Mouse (Mus musculus) liver, embryonic 11.5 days (tissue): ENCODE data around the gene Cebpg. TPM values are rescaled to one million over a fixed set of nuclear protein-coding genes. Genes with fewer than 3 reads are reported as not detected.

Experiments used
- ATAC-seq: fragments of 200-750 bp; cut with Nextera tagmentation; replicated peaks from 2 replicates; pipeline ENCODE4 v1.8.0; 2017; ENCODE audit warnings: moderate number of reproducible peaks, mild to moderate bottlenecking, moderate TSS enrichment, moderate library complexity; ENCODE audit not compliant: low FRiP score
- DNase-seq: peaks from one replicate; pipeline ENCODE4 v3.0.0-alpha.2; 2017; ENCODE audit warnings: low spot score
- H3K27ac ChIP-seq: fragments of 300-500 bp; sonication (generic); 2 replicates; pipeline ENCODE4 v1.5.1; 2014; ENCODE audit warnings: mild to moderate bottlenecking, low read depth, low read length, control low read depth
- H3K27me3 ChIP-seq: fragments of 300-500 bp; sonication (generic); replicated peaks from 2 replicates; pipeline ENCODE4 v1.6.1; 2014; ENCODE audit warnings: low read length, mixed read lengths; ENCODE audit not compliant: control insufficient read depth, insufficient read depth
- H3K36me3 ChIP-seq: fragments of 300-500 bp; sonication (generic); 2 replicates; pipeline ENCODE4 v1.6.1; 2014; ENCODE audit warnings: mild to moderate bottlenecking, low read length, moderate library complexity, mixed read lengths; ENCODE audit not compliant: control insufficient read depth, insufficient read depth
- H3K4me1 ChIP-seq: fragments of 300-500 bp; sonication (generic); replicated peaks from 2 replicates; pipeline ENCODE4 v1.6.1; 2014; ENCODE audit warnings: low read length, mixed read lengths; ENCODE audit not compliant: control insufficient read depth, insufficient read depth
- H3K4me2 ChIP-seq: fragments of 300-500 bp; sonication (generic); 2 replicates; pipeline ENCODE4 v1.6.1; 2014; ENCODE audit warnings: mild to moderate bottlenecking, control low read depth, moderate library complexity
- H3K4me3 ChIP-seq: fragments of 300-500 bp; sonication (generic); 2 replicates; pipeline ENCODE4 v1.5.1; 2014; ENCODE audit warnings: low read depth, low read length, control low read depth
- H3K9ac ChIP-seq: fragments of 300-500 bp; sonication (generic); 2 replicates; pipeline ENCODE4 v1.6.1; 2014; ENCODE audit warnings: low read depth, low read length, control low read depth
- H3K9me3 ChIP-seq: fragments of 300-500 bp; sonication (generic); 2 replicates; pipeline ENCODE4 v1.6.1; 2016; ENCODE audit warnings: low read length, inconsistent platforms, mixed read lengths; ENCODE audit not compliant: control insufficient read depth
- WGBS: fragments of 180-500 bp; shearing (Covaris S2); extraction: QIAGEN DNeasy Blood & Tissue Kit; methylation state at CpG from one replicate; pipeline ENCODE4 v1.1.7; 2014; 5-methylcytosine and 5-hydroxymethylcytosine counted together
- polyA plus RNA-seq: library from polyadenylated mRNA; unstranded; fragments of >200 nt; fragmentation: Nextera tagmentation; extraction: Ambion mirVana; gene quantifications from 2 replicates; pipeline ENCODE4 v1.2.1, GENCODE M21; 2014

Cebpg gene
- polyA plus RNA-seq, 1 experiment from 2014 or later: 26.2 TPM

- 94% methylated on average over 10 of the region's 10 CpGs for WGBS
- ATAC-seq: no peak
- no peak overlapping the region for H3K4me3 ChIP-seq
- H3K4me2 ChIP-seq: no peak overlapping the region
- H3K9ac ChIP-seq: no peak overlapping the region
- DNase-seq: no peak
- no peaks in the 10 kb centered on the region for H3K9me3 ChIP-seq
- H3K4me1 ChIP-seq: no peaks in the 10 kb centered on the region
- no peak overlapping the region for H3K27ac ChIP-seq
- peaks cover 17% of the 10 kb centered on the region for H3K36me3 ChIP-seq
- no peaks in the 10 kb centered on the region for H3K27me3 ChIP-seq
Observed at GRCm38 (mm10) chr7:35043266-35043817, 13.0 kb downstream of the Cebpg start.

DNA sequence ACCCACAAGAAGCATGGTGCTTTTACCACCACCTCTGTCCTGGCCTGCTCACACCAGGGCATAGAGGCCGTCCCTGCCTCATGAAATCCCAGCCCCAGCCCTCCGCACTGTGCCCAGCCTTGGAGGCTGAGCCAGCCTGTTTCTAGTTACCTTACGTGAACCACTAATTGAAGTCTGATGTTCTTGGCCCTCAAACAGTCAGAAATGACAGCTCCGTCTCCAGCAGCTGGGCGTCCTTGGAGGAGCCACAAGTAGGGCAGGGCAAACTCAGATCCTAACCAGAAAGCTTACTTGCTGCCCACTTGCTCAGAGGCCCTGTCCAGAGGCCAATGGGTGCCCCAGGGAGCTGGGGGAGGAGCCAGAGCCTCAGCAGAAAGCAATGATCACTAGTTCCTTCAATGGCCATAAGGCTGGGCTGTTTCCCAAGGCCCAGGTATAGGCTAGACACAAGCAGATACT, 13.6 kb downstream of the Cebpg start:
- H3K27me3 ChIP-seq: no peaks in the 10 kb centered on the region
- H3K27ac ChIP-seq: no peak overlapping the region

DNA sequence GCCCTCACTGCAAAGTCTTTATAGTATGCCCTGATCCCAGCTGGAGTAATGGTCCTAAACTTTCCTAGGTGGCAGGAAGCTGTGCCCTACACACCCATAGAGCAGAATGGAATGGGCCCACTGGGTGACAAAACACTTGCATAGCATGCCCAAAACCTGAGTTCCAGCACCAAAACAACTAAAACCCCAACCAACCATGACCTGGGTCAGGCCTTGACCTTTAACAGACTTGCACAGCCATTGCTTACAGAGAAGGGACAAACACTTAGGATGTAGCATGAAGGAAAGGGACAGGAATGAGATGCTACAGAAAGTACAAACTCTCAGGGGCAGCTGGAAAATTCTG, 14.2 kb downstream of the Cebpg start:
- Histone ChIP-seq H3K4me3 (no peak overlapping the region), H3K9ac (no peak overlapping the region), H3K36me3 (peaks cover 17% of the 10 kb centered on the region), H3K9me3 (no peaks in the 10 kb centered on the region), H3K27me3 (no peaks in the 10 kb centered on the region), H3K27ac (no peak overlapping the region), H3K4me2 (no peak overlapping the region), H3K4me1 (no peaks in the 10 kb centered on the region)
- ATAC-seq: no peak
- no peak for DNase-seq

More for the DNA sequence above, 13.6 kb downstream of the Cebpg start:
- H3K9me3 ChIP-seq: no peaks in the 10 kb centered on the region
- 90% methylated on average over 5 of the region's 5 CpGs for WGBS
- no peaks in the 10 kb centered on the region for H3K4me1 ChIP-seq
- peaks cover 17% of the 10 kb centered on the region for H3K36me3 ChIP-seq
- no peak overlapping the region for H3K4me2 ChIP-seq
- no peak overlapping the region for H3K4me3 ChIP-seq
- ATAC-seq (no peak), DNase-seq (no peak)
- H3K9ac ChIP-seq: no peak overlapping the region

GRCm38 (mm10) chr7:35041286-35042208, 14.8 kb downstream of the Cebpg start:
- H3K36me3 ChIP-seq: peaks cover 17% of the 10 kb centered on the region
- no peaks in the 10 kb centered on the region for H3K9me3 ChIP-seq
- H3K4me2 ChIP-seq: no peak overlapping the region
- H3K4me1 ChIP-seq: no peaks in the 10 kb centered on the region
- no peak overlapping the region for H3K4me3 ChIP-seq
- ATAC-seq: no peak
- H3K9ac ChIP-seq: no peak overlapping the region
- DNase-seq: no peak
- WGBS: 71% methylated on average over 2 of the region's 2 CpGs
- H3K27ac ChIP-seq: no peak overlapping the region
- H3K27me3 ChIP-seq: no peaks in the 10 kb centered on the region

- Histone ChIP-seq H3K4me1 (peaks cover 4% of the 10 kb centered on the region), H3K4me3 (no peak overlapping the region), H3K4me2 (no peak overlapping the region), H3K9me3 (no peaks in the 10 kb centered on the region), H3K36me3 (peaks cover 17% of the 10 kb centered on the region), H3K27ac (no peak overlapping the region), H3K27me3 (no peaks in the 10 kb centered on the region), H3K9ac (no peak overlapping the region)
- 88% methylated on average over 9 of the region's 9 CpGs for WGBS
- DNase-seq: no peak
- ATAC-seq: no peak
Observed at GRCm38 (mm10) chr7:35040176-35040972, 16.0 kb downstream of the Cebpg start.

DNA sequence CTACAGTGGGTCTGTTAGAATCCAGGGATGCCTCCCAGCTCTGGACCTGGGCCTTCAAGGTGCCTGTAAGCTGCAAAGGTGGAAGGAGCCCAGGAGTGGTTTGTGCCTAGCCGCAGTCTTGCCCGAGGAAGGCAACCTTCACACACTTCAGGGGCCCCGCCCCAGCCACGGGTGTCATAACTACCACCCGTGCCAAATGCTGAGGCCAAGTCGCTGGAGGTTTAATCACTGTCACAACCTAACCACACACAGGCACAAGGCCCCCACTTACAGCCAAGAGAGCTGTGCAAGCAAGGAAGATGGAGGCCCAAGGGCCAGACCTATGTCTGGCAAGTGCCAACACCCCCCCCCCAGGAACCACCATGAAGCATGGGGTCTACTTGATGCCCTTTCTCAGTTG, 19.0 kb downstream of the Cebpg start:
- H3K9me3 ChIP-seq: no peaks in the 10 kb centered on the region
- H3K9ac ChIP-seq: no peak overlapping the region
- no peaks in the 10 kb centered on the region for H3K27me3 ChIP-seq
- peaks cover 7% of the 10 kb centered on the region for H3K4me1 ChIP-seq
- DNase-seq (no peak), ATAC-seq (no peak)
- no peak overlapping the region for H3K4me2 ChIP-seq
- WGBS: 87% methylated on average over 6 of the region's 6 CpGs
- peaks cover 2% of the 10 kb centered on the region; the same call in 1 of the 2 replicates for H3K36me3 ChIP-seq
- no peak overlapping the region for H3K27ac ChIP-seq
- H3K4me3 ChIP-seq: no peak overlapping the region

DNA sequence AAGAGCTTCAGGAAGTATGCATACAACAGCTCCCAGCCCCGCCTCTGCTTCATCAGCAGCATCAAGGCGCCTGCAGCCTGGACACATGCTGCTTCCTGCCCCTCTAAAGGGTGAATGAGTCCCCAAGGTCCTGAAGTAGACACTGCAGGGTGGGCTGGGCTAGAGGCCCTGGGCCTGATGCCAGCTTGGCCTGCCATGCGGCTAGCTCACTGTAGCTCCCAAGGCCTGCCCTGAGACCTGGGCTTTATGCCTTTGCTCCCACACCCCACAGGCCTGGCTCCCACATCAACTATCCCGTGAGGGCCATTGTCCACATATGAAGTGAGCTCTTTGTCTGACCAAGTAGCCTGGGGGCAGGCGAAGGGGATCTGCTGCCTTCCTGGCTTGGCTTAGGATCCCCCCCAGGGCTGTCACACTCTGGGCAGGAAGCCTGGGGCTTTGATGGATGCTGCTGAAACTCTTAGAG, 20.1 kb downstream of the Cebpg start:
- DNase-seq (no peak), ATAC-seq (no peak)
- Histone ChIP-seq H3K4me2 (no peak overlapping the region), H3K36me3 (peaks cover 2% of the 10 kb centered on the region; the same call in 1 of the 2 replicates), H3K27ac (no peak overlapping the region), H3K9me3 (no peaks in the 10 kb centered on the region), H3K27me3 (no peaks in the 10 kb centered on the region), H3K9ac (no peak overlapping the region), H3K4me1 (peaks cover 7% of the 10 kb centered on the region), H3K4me3 (no peak overlapping the region)
- WGBS: 85% methylated on average over 5 of the region's 5 CpGs

DNA sequence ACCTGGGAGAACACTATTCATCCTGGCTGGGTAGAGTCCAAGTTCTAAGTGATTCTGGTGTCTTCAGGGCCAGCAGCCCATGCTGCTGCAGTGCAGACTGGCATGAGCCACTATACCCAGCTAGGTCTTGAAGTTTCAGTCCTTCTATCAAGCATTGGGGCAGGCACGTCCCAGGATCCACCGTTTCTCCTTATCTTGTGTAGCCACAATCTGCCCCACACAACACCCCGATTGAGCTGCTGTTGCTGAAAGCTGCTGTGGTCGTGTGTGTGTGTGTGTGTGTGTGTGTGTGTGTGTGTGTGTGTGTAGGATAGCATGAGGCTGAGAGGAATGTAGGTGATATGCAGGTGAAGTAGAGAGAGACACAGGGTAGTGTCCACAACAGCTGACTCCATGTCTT, 20.8 kb downstream of the Cebpg start:
- H3K27ac ChIP-seq: no peak overlapping the region
- ATAC-seq (peak; percentile 62), DNase-seq (no peak)
- H3K9ac ChIP-seq: 0 out of 2 replicates have a peak overlapping the region, but pooled peaks have one; percentile 30
- no peaks in the 10 kb centered on the region for H3K9me3 ChIP-seq
- 34% methylated on average over 4 of the region's 4 CpGs for WGBS
- H3K4me1 ChIP-seq: peaks cover 7% of the 10 kb centered on the region
- H3K4me2 ChIP-seq: no peak overlapping the region
- peaks cover 2% of the 10 kb centered on the region; the same call in 1 of the 2 replicates for H3K36me3 ChIP-seq
- no peak overlapping the region for H3K4me3 ChIP-seq
- no peaks in the 10 kb centered on the region for H3K27me3 ChIP-seq
